Mouse (Mus musculus) lung, postnatal 0 days (tissue): ENCODE data around the gene Wdr18. TPM values are rescaled to one million over a fixed set of nuclear protein-coding genes. Genes with fewer than 3 reads are reported as not detected.

ENCODE experiments used
- ATAC-seq: fragments of 200-750 bp; cut with Nextera tagmentation; 2 replicates; pipeline ENCODE4 v1.8.0; 2017; ENCODE audit warnings: moderate library complexity
- DNase-seq: peaks from one replicate; pipeline ENCODE4 v3.0.0-alpha.2; 2016; ENCODE audit warnings: low spot score
- H3K27ac ChIP-seq: fragments of 300-500 bp; sonication (generic); 2 replicates; pipeline ENCODE4 v1.5.1; 2014; ENCODE audit warnings: antibody characterized with exemption, mild to moderate bottlenecking, low read length, mixed read lengths
- H3K27me3 ChIP-seq: fragments of 300-500 bp; sonication (generic); replicated peaks from 2 replicates; pipeline ENCODE4 v1.6.1; 2014; ENCODE audit warnings: low read length, mixed read lengths; ENCODE audit not compliant: insufficient read depth
- H3K36me3 ChIP-seq: fragments of 300-500 bp; sonication (generic); 2 replicates; pipeline ENCODE4 v1.6.1; 2014; ENCODE audit warnings: low read length, mixed read lengths; ENCODE audit not compliant: insufficient read depth
- H3K4me1 ChIP-seq: fragments of 300-500 bp; sonication (generic); 2 replicates; pipeline ENCODE4 v1.6.1; 2014; ENCODE audit warnings: antibody characterized with exemption, low read depth, low read length, mixed read lengths; ENCODE audit not compliant: insufficient read depth
- H3K4me2 ChIP-seq: fragments of 300-500 bp; sonication (generic); replicated peaks from 2 replicates; pipeline ENCODE4 v1.6.1; 2014; ENCODE audit warnings: low read depth, mild to moderate bottlenecking, low read length, moderate library complexity, mixed read lengths
- H3K4me3 ChIP-seq: fragments of 300-500 bp; sonication (generic); 2 replicates; pipeline ENCODE4 v1.5.1; 2014; ENCODE audit warnings: low read depth, low read length
- H3K9ac ChIP-seq: fragments of 300-500 bp; sonication (generic); replicated peaks from 2 replicates; pipeline ENCODE4 v1.6.1; 2014; ENCODE audit warnings: low read depth, mild to moderate bottlenecking
- H3K9me3 ChIP-seq: fragments of 300-500 bp; sonication (generic); 2 replicates; pipeline ENCODE4 v1.6.1; 2016; ENCODE audit warnings: low read length, mixed read lengths
- CTCF ChIP-seq: IDR thresholded peaks from 2 replicates; pipeline ENCODE4 v1.5.1; 2016; ENCODE audit warnings: antibody characterized with exemption, mild to moderate bottlenecking
- EP300 ChIP-seq: IDR thresholded peaks from 2 replicates; pipeline ENCODE4 v1.6.1; 2016; ENCODE audit warnings: antibody characterized with exemption, mild to moderate bottlenecking, control low read depth
- WGBS: fragments of 180-500 bp; shearing (Covaris S2); extraction: QIAGEN DNeasy Blood & Tissue Kit; methylation state at CpG from one replicate; pipeline ENCODE4 v1.1.7; 2014; 5-methylcytosine and 5-hydroxymethylcytosine counted together
- polyA plus RNA-seq: library from polyadenylated mRNA; unstranded; fragments of >200 nt; fragmentation: Nextera tagmentation; extraction: Ambion mirVana; gene quantifications from 2 replicates; pipeline ENCODE4 v1.2.1, GENCODE M21; 2015

Gene Wdr18
- 32.8 and 44.2 TPM in 2 replicates for polyA plus RNA-seq

- ATAC-seq (peak; percentile 95), DNase-seq (peak; percentile 99)
- TF ChIP-seq CTCF = peak; percentile 98
- TF ChIP-seq EP300 = no peak
- WGBS = under 1% methylated on average over 61 of the region's 61 CpGs
- Histone ChIP-seq H3K36me3 (0 out of 2 replicates have a peak, but pooled peaks cover 3% of the 10 kb centered on the region), H3K27me3 (no peaks in the 10 kb centered on the region), H3K9me3 (no peaks in the 10 kb centered on the region), H3K27ac (peak within 1 kb of the TSS; percentile 64), H3K9ac (peak within 1 kb of the TSS; percentile 56), H3K4me2 (peak within 1 kb of the TSS; percentile 89), H3K4me3 (peak within 1 kb of the TSS; percentile 82), H3K4me1 (peaks cover 8% of the 10 kb centered on the region; the same call in 1 of the 2 replicates)
Observed at GRCm38 (mm10) chr10:79959847-79960601, at the start of gene Wdr18. Wdr18 (plus strand) TSS chr10:79960152.

GRCm38 (mm10) chr10:79910556-79910955 lies 49.4 kb upstream of the Wdr18 start, which contains the start of gene Gm26602:
Gm26602 (plus strand) TSS chr10:79910856.
- peaks cover 4% of the 10 kb centered on the region; the same call in 1 of the 2 replicates for H3K4me1 ChIP-seq
- no peak for TF ChIP-seq CTCF
- TF ChIP-seq EP300 = no peak
- H3K4me2 ChIP-seq = no peak within 1 kb of the TSS
- H3K27me3 ChIP-seq = no peaks in the 10 kb centered on the region
- no peaks in the 10 kb centered on the region for H3K9me3 ChIP-seq
- ATAC-seq (no peak), DNase-seq (no peak)
- H3K4me3 ChIP-seq = no peak within 1 kb of the TSS
- no peak within 1 kb of the TSS for H3K9ac ChIP-seq
- 91% methylated on average over 4 of the region's 4 CpGs for WGBS
- H3K27ac ChIP-seq = peak within 1 kb of the TSS; percentile 4; the same call in 1 of the 2 replicates
- peaks cover 15% of the 10 kb centered on the region; the same call in 1 of the 2 replicates for H3K36me3 ChIP-seq

DNA sequence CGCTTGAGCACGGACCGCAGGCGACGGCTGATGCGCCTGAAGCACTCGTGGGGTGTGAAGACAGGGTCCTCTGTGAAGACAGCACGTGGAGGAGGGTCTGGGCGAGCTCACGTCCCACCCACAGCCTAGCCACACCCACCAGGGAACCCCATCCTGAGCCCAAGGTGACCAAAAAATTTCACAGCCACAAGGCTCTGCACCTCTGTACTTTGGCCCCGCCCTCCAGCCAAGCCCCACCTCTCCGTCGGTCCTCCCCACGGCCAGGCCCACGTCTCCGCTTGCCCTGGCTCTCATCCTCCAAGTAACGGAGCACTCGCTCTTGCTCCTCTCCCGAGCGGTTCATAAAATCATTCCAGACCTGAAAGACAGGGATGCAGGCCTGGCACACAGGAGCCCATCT lies 47.5 kb upstream of the Wdr18 start:
- WGBS = 67% methylated on average over 17 of the region's 20 CpGs
- DNase-seq (no peak), ATAC-seq (no peak)
- Histone ChIP-seq H3K27ac (no peak overlapping the region), H3K4me2 (no peak overlapping the region), H3K9ac (no peak overlapping the region), H3K36me3 (0 out of 2 replicates have a peak, but pooled peaks cover 10% of the 10 kb centered on the region), H3K4me3 (no peak overlapping the region), H3K9me3 (no peaks in the 10 kb centered on the region), H3K27me3 (no peaks in the 10 kb centered on the region), H3K4me1 (peaks cover 11% of the 10 kb centered on the region; the same call in 1 of the 2 replicates)
- TF ChIP-seq EP300 (no peak), CTCF (no peak)

GRCm38 (mm10) chr10:79914131-79914947 lies 45.6 kb upstream of the Wdr18 start:
- no peak overlapping the region for H3K4me2 ChIP-seq
- H3K27ac ChIP-seq = peak overlapping the region; percentile 54
- no peaks in the 10 kb centered on the region for H3K9me3 ChIP-seq
- peaks cover 6% of the 10 kb centered on the region; the same call in 1 of the 2 replicates for H3K27me3 ChIP-seq
- peak overlapping the region; percentile 12; the same call in 1 of the 2 replicates for H3K9ac ChIP-seq
- 0 out of 2 replicates have a peak, but pooled peaks cover 10% of the 10 kb centered on the region for H3K36me3 ChIP-seq
- peaks cover 17% of the 10 kb centered on the region; the same call in 1 of the 2 replicates for H3K4me1 ChIP-seq
- DNase-seq (no peak), ATAC-seq (no peak)
- TF ChIP-seq EP300 (no peak), CTCF (no peak)
- no peak overlapping the region for H3K4me3 ChIP-seq
- 63% methylated on average over 9 of the region's 11 CpGs for WGBS

DNA sequence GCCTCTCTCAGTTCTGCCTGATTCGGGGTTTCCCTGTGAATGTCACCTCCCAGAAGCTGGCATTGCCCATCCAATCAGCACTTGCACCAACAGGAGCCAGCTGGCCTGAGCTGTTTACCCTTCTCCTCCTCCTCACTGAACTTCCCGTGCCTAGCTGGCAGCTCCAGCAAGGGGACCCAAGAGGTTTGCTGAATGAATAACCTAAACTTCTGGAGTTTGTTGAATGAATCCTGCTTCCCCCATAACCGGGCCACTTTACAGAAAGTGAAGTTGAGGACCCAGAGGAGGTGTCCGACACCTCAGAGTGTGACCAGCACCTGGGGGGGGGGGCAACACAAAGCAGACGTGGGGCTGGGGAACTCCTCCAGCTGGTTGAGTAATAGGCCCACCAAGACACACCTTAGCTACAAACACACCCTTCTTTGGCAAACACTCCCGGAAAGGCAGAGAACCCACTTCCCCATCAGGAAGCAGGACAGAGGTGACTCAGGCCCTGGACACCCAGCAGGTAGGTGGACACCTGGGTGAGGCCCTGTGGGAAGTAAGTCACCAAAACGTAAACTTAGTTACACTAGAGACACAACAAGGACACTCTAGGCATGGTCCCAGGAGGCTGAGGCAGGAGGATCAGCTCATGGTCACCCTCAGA lies 44.9 kb upstream of the Wdr18 start:
- no peak overlapping the region for H3K4me3 ChIP-seq
- TF ChIP-seq CTCF (no peak), EP300 (no peak)
- 46% methylated on average over 7 of the region's 7 CpGs for WGBS
- no peak overlapping the region for H3K9ac ChIP-seq
- no peak overlapping the region for H3K4me2 ChIP-seq
- H3K27me3 ChIP-seq = peaks cover 8% of the 10 kb centered on the region; the same call in 1 of the 2 replicates
- H3K4me1 ChIP-seq = peaks cover 14% of the 10 kb centered on the region; the same call in 1 of the 2 replicates
- peak overlapping the region; percentile 54 for H3K27ac ChIP-seq
- 0 out of 2 replicates have a peak, but pooled peaks cover 10% of the 10 kb centered on the region for H3K36me3 ChIP-seq
- no peaks in the 10 kb centered on the region for H3K9me3 ChIP-seq
- peak; percentile 82 for DNase-seq
- peak; percentile 52 for ATAC-seq
